Mouse (Mus musculus): Measurements from ENCODE around the gene Atp2a1. TPM values are rescaled to one million over a fixed set of nuclear protein-coding genes. Genes with fewer than 3 reads are reported as not detected.

Gene Atp2a1
- polyA plus RNA-seq, 1 experiment from 2014 or later = 3.1 TPM

DNA sequence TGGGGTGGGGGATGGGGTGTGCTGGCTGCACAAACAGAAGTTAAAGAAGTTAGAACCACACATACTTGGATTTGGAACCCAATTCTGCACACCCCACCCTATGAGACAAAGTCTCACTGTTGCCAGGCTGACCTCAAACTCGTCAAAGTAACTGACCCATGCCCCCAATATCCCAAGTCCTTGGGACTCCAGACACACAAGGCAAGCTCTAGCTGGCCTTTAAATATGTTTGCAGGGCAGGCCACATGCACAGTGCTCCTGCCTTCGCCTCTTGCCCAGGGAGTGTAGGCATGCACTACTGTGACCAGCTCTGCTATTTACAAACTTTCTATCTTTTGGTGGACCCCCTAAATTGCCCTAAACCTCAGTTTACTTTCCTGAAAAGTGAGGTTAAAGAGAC, 7.7 kb downstream of the Atp2a1 start:
- DNase-seq (ENCODE audit: low spot score) = no peak

DNA sequence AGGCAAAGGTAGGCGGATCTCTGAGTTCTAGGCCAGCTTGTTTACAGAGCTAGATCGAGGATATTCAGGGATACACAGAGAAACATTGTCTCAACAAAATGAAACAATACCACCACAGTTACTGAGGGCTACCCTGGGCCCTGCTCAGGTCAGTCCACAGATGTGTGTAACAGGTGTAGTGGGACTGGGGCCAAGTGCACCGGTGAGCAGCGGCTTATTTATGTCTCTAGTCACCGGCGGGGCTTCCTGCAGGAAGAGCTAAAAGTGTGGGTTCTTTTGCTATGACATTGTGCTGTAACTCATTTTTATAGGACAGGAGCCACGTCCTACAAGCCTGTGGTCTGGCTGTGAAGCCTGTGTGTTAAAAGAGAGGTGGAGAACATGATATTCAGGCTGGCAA, 9.0 kb downstream of the Atp2a1 start:
- no peak for DNase-seq (ENCODE audit: low spot score)

DNA sequence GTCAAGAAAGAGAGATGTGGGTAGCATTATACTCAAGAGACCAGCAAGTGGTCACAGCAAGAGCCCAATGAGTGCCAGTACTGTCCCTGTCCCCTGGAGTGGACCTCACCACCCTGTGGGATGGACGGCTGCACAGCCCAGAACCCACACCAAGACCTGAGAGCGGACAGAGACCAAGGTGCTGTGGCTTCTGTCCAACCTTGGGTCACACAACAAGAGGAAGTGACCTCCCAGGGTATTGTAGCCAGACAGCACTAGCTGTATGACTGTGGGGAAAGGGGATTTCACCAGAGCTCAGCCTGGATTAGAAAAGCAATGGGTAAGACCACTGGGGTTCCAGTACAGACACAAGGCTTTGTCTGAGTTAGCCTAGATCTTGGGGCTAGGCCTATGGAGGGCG, 10.7 kb downstream of the Atp2a1 start:
- no peak for DNase-seq (ENCODE audit: low spot score)

DNA sequence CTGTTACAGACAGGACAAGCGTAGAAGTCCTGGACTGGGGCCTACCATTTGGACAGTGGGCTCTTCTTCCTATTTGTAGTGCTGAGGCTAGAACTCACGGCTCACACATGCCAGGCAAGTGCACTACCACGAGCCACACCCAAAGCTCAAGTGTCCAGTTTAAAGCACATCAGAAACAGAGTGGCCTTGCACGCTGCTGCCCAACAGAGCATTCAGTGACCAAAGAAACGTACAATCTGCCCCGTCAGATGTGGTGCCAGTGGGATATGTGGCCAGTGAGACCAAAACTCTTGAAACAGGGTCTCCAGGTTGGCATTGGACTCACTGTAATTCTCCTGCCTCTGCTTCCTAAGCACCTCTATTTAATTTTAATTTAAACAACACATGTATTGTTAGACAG, 12.3 kb downstream of the Atp2a1 start:
- no peak for DNase-seq (ENCODE audit: low spot score)

DNA sequence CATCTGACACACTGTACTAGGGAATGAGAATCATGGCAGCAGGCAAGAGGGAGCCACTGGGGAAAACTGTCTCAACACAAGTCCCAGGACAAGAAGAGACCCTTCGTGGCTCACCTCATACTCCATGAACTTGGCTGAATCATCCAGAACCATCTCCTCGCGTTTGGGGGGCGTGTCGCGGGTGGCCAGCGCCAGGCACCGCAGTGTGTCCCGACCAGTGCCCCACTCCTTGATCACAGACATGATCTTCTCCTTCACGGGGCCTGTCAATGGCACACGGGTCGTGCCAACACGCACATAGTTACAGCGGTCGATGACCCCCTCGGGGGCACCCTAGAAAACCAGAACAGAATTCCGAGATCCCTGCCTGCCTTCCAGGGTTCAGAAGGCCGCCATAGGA, 12.9 kb downstream of the Atp2a1 start:
- no peak for DNase-seq (ENCODE audit: low spot score)

DNA sequence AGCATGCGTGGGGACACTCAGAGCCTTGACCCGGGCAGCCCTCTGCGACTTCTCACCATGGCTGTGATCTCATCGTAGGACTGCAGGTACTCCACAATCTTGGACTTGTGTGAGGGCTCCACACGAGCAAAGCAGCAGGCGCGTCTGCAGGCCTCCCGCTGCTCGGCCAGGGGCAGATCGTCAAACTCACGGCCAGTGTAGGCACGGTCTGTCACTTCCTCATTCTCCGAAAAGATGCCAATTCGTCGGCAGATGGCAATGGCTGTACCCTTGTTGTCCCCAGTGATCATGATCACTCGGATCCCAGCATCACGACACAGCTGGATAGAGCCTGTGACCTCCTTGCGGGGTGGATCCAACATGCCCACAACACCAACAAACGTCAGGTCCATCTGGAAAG, 14.4 kb downstream of the Atp2a1 start:
- DNase-seq (ENCODE audit: low spot score) = no peak

DNA sequence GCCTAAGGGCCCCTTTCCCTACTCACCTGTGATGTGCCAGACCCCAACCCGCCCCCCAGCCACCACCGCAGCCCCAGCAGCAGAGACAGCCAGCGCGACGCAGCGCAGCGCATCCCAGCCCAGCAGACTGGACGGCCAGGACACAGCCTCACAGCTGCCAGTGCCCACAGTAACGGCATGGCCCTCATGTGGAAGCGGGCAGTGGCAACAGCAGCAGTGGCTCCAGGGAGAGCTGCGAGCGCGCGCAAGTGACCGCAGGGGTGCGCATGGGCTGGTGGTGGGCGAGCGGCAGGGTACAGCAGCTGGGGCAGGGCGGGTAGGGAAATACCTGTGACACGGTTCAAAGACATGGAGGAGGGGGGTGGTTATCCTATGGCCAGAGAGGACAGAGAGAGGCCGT, 16.7 kb downstream of the Atp2a1 start:
- DNase-seq (ENCODE audit: low spot score) = no peak

DNA sequence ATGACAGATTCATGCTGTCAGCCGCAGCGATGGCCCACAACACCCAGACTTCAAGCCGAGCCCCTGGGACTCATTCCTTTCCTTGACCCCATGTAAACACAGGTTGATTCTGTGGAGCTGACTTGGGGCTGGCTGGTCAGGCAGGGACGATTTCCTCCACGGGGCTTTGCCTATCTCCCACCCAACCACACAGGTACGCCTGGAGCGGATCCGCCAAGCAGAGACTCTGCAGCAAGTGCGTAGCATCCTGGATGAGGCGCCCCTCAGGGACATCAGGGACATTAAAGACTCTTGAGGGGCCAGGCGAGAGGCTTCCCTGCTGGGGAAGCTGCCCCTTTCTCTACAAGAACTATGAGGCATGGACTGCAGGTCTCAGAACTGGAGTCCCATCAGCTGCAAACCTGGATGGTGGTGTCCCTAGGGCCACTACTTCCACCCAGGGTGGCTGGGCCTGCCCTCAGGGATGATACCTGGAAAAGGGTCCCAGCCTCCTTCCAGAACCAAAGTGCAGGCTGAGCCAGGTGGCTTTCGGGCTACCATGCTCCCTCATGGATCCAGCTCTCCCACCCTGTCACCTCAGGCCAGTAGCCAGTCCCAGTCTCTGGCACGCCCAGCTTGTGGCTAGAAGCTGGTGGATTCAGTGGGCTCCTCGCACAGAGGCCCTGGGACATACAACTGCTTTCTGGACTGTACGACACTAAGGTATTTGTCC, 17.6 kb downstream of the Atp2a1 start:
- no peak for DNase-seq (ENCODE audit: low spot score)

DNA sequence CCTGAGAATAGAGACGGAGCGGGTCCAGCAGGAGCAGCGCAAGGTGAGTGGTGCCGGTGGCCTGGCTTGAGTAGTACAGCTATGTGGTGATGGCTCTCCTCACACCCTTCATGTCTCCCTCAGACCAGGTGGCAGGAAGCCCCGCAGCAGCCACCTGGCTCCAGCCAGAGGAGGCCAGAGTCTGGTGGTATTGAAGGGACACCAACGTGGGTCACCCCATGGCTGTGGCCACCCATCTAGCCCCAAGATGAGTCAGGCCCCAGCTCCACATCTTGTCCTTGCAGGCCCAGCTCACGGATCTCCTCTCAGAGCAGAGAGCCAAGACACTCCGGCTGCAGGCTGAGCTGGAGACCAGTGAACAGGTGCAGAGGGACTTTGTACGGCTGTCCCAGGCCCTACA, 18.4 kb downstream of the Atp2a1 start:
- no peak for DNase-seq (ENCODE audit: low spot score)

DNA sequence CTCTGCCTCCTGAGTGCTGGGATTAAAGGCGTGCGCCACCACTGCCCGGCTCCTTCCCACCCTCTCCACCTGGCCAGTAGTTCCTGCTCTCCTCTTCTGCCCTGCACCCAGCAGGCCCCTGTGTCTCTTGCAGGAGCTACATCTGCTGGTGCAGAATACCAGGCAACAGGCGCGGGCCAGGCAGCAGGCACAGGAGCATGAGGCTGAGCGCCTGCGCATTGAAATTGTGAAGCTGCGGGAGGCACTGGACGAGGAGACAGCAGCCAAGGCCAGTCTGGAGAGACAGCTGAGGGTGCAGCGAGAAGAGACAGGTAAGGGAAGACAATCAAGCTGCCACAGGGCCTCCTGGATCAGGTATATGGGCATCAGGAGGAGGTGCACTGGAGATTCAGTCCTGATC, 18.9 kb downstream of the Atp2a1 start:
- DNase-seq (ENCODE audit: low spot score) = no peak

DNA sequence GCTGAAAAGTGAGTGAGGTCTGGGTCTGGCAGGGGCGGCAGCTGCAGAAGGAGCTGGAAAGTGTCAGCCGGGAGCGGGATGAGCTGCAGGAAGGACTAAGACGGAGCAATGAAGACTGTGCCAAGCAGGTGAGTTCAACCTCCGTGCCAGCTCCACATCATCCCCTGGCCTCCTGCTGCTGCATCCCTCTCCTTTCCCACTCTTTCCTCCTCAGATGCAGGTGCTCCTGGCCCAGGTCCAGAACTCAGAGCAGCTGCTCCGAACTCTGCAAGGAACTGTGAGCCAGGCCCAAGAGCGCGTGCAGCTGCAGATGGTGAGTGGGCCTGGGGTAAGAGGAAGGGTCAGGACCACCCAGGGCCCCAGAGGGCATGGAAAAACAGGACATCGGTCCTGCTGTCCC, 22.8 kb downstream of the Atp2a1 start:
- no peak for DNase-seq (ENCODE audit: low spot score)

DNA sequence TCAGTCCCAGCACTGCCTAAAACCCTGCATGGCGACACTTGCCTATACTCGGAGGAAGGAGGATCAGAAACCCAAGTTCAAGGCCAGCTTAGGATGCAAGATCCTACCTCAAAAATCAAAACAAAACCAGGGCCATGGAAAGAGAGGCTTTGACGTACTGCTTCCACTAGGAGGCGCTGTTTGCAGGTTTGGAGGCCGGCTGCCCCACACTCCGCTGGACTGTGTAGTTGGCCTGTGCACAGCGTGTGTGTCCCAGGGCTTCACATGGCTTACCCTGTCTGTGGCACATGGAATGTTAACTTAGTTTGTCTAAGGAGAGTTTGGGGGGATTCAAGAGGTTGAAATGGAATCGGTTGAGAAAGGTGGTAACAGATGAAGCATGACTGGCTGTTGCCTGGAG, 26.1 kb downstream of the Atp2a1 start:
- DNase-seq (ENCODE audit: low spot score) = peak; percentile 73

DNA sequence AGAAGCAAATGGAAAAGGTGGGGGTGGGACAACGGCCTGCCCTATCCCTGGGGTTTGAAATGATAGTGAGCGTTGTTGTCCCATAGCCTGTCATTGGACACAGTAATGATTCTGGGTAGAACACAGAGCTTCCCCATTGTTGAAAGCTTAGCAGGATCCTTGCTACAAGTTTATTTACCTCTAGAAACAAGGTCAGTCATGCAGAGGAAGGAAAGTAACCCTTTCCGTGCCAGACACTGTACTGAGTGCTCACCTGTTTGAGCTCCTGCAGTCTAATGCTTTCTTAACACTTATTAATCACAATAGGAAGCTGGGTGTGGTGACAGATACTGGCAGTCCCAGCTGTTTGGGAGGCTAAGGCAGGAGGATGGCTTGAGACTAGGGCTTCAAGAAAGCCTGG, 27.1 kb downstream of the Atp2a1 start:
- no peak for DNase-seq (ENCODE audit: low spot score)

DNA sequence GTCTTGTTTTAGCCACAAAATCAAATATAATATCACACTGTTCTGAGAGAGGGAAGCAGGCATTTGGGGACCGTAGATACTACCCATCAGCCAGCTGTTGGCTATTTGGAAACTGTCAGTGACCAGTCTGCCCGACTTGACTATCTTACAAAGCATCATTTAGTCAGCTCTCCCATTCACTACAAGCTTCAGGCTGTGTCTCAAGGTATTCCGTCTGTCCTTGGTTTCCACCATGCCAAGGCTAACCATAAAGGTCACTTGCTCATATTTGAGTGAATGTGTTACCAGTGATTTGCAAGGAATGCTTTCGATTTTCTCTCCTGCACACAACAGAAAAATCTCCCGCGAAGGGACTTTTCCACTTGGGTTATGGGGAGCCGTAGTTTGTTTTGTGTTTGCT, 28.2 kb downstream of the Atp2a1 start:
- no peak for DNase-seq (ENCODE audit: low spot score)

DNA sequence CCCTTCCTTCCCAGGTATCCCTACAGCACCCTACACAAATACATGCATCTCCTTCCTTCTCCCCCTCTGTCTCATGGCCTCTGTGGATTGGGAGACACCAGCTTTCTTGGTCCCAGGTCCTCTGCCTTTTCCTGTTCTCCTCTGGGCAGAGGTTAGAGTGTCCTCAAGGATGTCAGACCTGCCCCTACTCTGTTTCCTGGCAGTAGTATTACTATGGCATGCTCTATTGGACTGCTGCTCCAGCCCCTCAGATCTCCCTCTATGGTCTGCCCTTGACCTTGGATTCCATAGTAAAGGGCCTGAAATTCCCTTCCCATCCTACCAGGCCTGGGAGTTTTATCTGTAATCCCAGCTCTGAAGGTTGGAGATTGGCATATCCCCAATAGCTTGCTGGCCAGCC, 32.7 kb downstream of the Atp2a1 start:
- DNase-seq (ENCODE audit: low spot score) = no peak

DNA sequence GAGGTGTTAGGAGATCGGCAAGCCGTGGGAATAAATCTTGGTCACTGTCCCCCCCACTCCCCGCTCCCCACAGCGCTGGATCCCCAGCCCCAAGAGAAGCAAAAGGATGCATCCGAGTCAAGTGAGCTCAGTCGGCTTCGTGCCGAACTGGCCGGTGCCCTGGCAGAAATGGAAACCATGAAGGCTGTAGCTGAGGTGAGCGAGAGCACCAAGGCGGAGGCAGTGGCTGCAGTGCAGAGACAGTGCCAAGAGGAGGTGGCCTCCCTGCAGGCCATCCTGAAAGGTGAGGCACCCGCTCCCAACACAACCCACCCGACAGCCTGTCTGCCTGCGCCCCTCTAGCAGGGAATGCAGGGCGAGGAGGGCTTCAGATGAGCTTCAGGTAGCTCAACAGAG, 33.4 kb downstream of the Atp2a1 start:
- DNase-seq (ENCODE audit: low spot score) = no peak

DNA sequence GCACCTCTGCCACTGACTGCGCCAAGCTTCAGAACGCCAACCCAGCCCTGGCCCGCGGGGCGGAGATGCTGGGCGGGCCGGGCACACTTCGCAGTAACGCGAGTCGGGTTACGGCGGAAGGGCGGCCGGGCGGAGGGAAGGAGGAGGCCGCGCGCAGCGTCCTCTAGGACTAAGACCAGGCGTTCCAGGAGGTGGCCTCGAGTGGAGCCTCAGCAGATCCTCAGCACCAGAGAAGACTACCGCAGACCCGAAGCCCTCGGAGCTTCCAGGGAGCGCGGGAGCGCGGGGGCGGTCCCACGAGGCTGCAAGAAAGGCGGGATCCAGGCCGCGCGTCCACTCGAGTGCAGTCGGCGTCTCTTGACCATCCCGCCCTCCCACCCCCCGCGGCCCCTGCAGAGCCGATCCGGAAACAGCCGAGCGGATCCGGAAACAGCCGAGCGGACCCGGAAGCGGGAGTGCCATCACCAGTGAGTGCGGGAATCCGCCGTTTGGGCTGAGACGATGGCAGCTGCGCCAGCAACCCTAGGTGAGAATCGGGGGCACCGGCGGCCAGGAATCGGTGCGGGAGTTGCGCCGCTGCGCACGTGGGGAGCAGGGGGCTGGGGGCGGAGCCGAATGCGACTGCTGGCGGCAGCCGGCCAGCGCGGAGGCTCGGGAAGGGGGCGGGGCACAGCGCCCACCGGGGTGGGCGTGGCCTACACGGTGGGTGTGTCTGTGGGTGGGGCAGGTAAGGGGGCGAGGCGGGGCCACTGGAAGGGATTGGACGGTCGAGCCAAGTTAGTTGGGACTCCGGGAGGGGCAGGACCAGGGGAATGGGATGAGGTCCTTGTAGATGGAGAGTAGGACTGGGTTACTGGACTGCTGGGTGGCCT, 34.0 kb downstream of the Atp2a1 start, which contains the start of gene Rabep2:
TSS of gene Rabep2 (plus strand) at position 129 of the 872 bp plus-strand sequence.
- peak; percentile 86 for DNase-seq (ENCODE audit: low spot score)

DNA sequence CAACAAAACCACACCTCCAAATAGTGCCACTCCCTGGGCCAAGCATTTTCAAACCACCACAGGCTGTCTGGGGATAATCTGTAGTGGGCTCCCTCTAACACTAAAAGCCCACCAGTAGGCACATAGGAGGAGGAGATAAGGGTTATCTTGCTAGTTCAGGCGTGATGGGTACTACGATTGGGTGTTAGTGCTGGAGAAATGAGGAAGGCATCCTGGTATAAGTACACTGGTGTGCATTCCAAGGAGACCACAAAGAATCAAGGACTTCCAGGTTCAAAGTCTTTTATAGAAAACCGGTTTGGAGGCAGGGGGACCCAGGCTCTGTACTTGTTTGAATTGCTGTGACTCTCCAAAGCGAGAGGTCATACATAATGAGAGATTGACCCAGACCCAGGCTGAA, 34.8 kb downstream of the Atp2a1 start:
- DNase-seq (ENCODE audit: low spot score) = no peak

DNA sequence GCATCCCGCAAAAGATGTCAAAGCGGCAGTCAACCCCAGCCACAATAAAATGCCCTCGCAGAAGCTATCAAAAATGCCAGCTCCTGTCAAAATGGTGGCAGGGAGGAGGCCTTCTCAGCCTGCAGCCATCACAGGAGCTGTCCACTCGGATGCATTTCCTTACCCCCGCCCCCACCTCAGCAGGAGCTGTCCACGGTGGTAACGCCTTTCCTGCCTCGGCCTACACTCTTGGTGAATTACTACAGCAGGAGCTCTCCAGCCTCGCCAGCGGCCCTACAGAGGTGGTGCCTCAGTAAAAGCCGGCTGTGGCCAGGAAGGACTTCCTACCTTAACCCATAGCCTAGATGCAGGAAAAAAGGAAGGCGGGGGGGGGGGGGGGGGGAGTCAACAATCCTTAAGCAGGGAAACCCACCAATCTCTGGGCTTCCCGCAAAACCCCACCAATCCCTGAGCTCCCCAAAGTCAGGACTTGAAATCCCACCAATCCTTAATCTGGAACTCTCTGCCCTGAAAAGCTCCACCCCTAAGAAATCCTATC, 35.5 kb downstream of the Atp2a1 start:
- no peak for DNase-seq (ENCODE audit: low spot score)

DNA sequence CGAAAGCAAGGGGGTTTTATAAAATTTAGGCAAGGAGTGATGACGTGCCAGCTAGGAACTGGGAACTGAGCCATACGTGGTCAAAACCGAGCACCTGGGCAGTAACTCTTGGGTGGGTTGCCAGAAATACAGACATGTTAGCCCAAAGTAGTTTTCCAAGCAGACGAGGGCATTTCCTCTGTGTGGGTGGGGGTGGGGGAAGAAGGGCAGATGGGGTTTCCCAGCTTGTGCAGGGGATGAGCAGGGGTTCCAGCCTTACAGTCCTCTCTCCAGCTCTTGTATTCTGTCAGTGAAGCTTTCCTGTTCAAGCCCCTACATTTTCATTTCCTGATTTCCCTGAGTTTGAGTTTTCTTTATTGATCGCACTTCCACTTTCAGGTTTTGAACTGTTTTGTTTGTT, 38.7 kb downstream of the Atp2a1 start:
- DNase-seq (ENCODE audit: low spot score) = no peak

DNA sequence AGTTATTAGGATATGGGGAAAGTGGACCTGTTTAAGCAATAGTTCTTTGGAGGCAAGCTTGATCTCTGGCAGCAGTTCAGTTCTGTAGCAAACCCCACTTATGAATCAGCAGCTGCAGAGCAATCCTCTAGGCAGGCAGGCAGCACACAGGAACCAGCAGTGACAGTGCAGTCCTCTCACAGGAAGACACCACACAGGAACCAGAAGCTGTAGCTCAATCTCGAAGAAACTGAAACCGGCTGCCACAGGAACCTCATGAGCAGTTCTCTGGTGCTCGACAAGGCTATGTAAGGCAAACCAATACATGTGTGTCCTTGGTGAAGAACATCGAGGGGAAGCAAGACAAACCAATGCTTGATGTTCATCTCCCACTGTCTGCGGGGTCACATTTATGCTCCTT, 41.2 kb downstream of the Atp2a1 start:
- DNase-seq (ENCODE audit: low spot score) = peak; percentile 21

DNA sequence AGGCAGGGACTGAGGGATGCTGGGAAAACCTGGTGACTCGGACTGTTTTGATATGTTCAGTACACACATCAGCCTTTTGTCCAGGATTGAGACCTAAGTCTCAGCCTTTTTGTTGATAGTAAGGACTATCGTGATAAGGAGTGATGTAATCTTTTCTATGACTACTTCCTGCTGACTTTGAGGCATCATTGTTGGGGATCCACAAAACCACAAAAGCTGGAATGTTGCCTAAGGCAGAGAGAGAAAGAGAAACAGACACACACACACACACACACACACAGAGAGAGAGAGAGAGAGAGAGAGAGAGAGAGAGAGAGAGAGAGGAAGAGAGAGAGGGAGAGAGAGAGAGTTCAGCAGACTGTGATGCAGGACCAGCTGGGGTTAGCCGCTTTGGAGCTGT, 44.4 kb downstream of the Atp2a1 start:
- DNase-seq (ENCODE audit: low spot score) = no peak

DNA sequence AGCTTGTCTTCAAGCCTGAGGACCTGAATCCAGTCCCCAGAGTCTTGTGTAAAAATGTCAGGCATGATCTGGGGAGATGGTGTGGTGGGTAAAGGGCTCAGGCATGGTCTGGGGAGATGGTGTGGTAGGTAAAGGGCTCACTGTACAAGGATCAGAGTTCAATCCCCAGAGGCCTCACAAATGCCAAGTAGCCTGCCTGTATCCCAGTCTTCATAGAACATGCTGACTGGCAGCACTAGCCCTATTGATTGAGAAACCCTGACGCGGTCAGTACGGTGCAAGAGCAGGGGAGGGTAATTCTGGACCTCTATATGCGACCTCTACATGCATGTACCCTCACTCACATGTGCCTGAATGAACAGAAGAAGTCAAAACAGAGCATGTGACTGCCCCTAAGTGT, 45.3 kb downstream of the Atp2a1 start:
- DNase-seq (ENCODE audit: low spot score) = no peak

All from thymus, postnatal 0 days (tissue).